Mouse (Mus musculus) midbrain, embryonic 13.5 days (tissue): ENCODE data around the gene Pafah1b2. TPM values are rescaled to one million over a fixed set of nuclear protein-coding genes. Genes with fewer than 3 reads are reported as not detected.
A peak's percentile ranks its signal among the peaks of the same experiment; 100 is the strongest.

Experiments
- ATAC-seq: fragments of 200-750 bp; cut with Nextera tagmentation; 2 replicates; pipeline ENCODE4 v1.8.0; 2017; ENCODE audit warnings: mild to moderate bottlenecking, moderate TSS enrichment, moderate library complexity
- H3K27ac ChIP-seq: fragments of 300-500 bp; sonication (generic); 2 replicates; pipeline ENCODE4 v1.5.1; 2015; ENCODE audit warnings: inconsistent platforms, mild to moderate bottlenecking, moderate library complexity
- H3K27me3 ChIP-seq: fragments of 300-500 bp; sonication (generic); 2 replicates; pipeline ENCODE4 v1.6.1; 2015; ENCODE audit warnings: mild to moderate bottlenecking, inconsistent platforms
- H3K36me3 ChIP-seq: fragments of 300-500 bp; sonication (generic); 2 replicates; pipeline ENCODE4 v1.6.1; 2015; ENCODE audit warnings: mild to moderate bottlenecking, inconsistent platforms
- H3K4me1 ChIP-seq: fragments of 300-500 bp; sonication (generic); replicated peaks from 2 replicates; pipeline ENCODE4 v1.6.1; 2015; ENCODE audit warnings: inconsistent platforms
- H3K4me2 ChIP-seq: fragments of 300-500 bp; sonication (generic); replicated peaks from 2 replicates; pipeline ENCODE4 v1.6.1; 2015; ENCODE audit warnings: moderate library complexity, mild to moderate bottlenecking, inconsistent platforms
- H3K4me3 ChIP-seq: fragments of 300-500 bp; sonication (generic); replicated peaks from 2 replicates; pipeline ENCODE4 v1.5.1; 2015; ENCODE audit warnings: mild to moderate bottlenecking, inconsistent platforms
- H3K9ac ChIP-seq: fragments of 300-500 bp; sonication (generic); replicated peaks from 2 replicates; pipeline ENCODE4 v1.6.1; 2015; ENCODE audit warnings: mild to moderate bottlenecking, inconsistent platforms
- H3K9me3 ChIP-seq: fragments of 300-500 bp; sonication (generic); 2 replicates; pipeline ENCODE4 v1.6.1; 2016; ENCODE audit warnings: mild to moderate bottlenecking, inconsistent platforms
- WGBS: fragments of 180-500 bp; shearing (Covaris S2); methylation state at CpG from one replicate; pipeline ENCODE4 v1.1.7; 2015; 5-methylcytosine and 5-hydroxymethylcytosine counted together
- polyA plus RNA-seq: library from polyadenylated mRNA; unstranded; fragments of >200 nt; fragmentation: Nextera tagmentation; extraction: Ambion mirVana; gene quantifications from 2 replicates; pipeline ENCODE4 v1.2.1, GENCODE M21; 2015

Pafah1b2 gene
- polyA plus RNA-seq, 1 experiment from 2014 or later: 303 TPM

GRCm38 (mm10) chr9:46019975-46020374, 7.5 kb upstream of the Pafah1b2 start:
- WGBS: 85% methylated on average over 6 of the region's 6 CpGs
- H3K4me2 ChIP-seq: no peak overlapping the region
- H3K9ac ChIP-seq: no peak overlapping the region
- no peak overlapping the region for H3K27ac ChIP-seq
- no peak for ATAC-seq
- H3K4me3 ChIP-seq: no peak overlapping the region
- no peaks in the 10 kb centered on the region for H3K27me3 ChIP-seq
- peaks cover 5% of the 10 kb centered on the region; the same call in 1 of the 2 replicates for H3K36me3 ChIP-seq
- H3K9me3 ChIP-seq: no peaks in the 10 kb centered on the region
- peaks cover 26% of the 10 kb centered on the region for H3K4me1 ChIP-seq

GRCm38 (mm10) chr9:46018316-46018715, 5.8 kb upstream of the Pafah1b2 start:
- 91% methylated on average over 6 of the region's 6 CpGs for WGBS
- ATAC-seq: no peak
- peaks cover 43% of the 10 kb centered on the region for H3K4me1 ChIP-seq
- no peak overlapping the region for H3K4me3 ChIP-seq
- no peak overlapping the region for H3K4me2 ChIP-seq
- no peak overlapping the region for H3K27ac ChIP-seq
- H3K9me3 ChIP-seq: no peaks in the 10 kb centered on the region
- no peaks in the 10 kb centered on the region for H3K27me3 ChIP-seq
- H3K9ac ChIP-seq: no peak overlapping the region
- H3K36me3 ChIP-seq: peaks cover 5% of the 10 kb centered on the region; the same call in 1 of the 2 replicates

GRCm38 (mm10) chr9:46016417-46016816, 3.9 kb upstream of the Pafah1b2 start:
- H3K4me1 ChIP-seq: peaks cover 52% of the 10 kb centered on the region
- no peaks in the 10 kb centered on the region for H3K27me3 ChIP-seq
- H3K27ac ChIP-seq: no peak overlapping the region
- H3K36me3 ChIP-seq: peaks cover 5% of the 10 kb centered on the region; the same call in 1 of the 2 replicates
- no peak overlapping the region for H3K9ac ChIP-seq
- H3K4me2 ChIP-seq: no peak overlapping the region
- no peak overlapping the region for H3K4me3 ChIP-seq
- 54% methylated on average over 4 of the region's 4 CpGs for WGBS
- H3K9me3 ChIP-seq: no peaks in the 10 kb centered on the region
- ATAC-seq: no peak

- 13% methylated on average over 9 of the region's 9 CpGs for WGBS
- no peak overlapping the region for H3K9ac ChIP-seq
- ATAC-seq: no peak
- H3K36me3 ChIP-seq: peaks cover 2% of the 10 kb centered on the region; the same call in 1 of the 2 replicates
- peak overlapping the region; percentile 48; the same call in 1 of the 2 replicates for H3K27ac ChIP-seq
- H3K4me2 ChIP-seq: peak overlapping the region; percentile 84
- peaks cover 56% of the 10 kb centered on the region for H3K4me1 ChIP-seq
- no peak overlapping the region for H3K4me3 ChIP-seq
- no peaks in the 10 kb centered on the region for H3K9me3 ChIP-seq
- H3K27me3 ChIP-seq: 0 out of 2 replicates have a peak, but pooled peaks cover 3% of the 10 kb centered on the region
Observed at GRCm38 (mm10) chr9:46015831-46016230, 3.3 kb upstream of the Pafah1b2 start.

GRCm38 (mm10) chr9:46015081-46015551, 2.6 kb upstream of the Pafah1b2 start:
- Histone ChIP-seq H3K27me3 (0 out of 2 replicates have a peak, but pooled peaks cover 3% of the 10 kb centered on the region), H3K9ac (peak overlapping the region; percentile 11), H3K27ac (peak overlapping the region; percentile 48; the same call in 1 of the 2 replicates), H3K9me3 (no peaks in the 10 kb centered on the region), H3K4me2 (peak overlapping the region; percentile 84), H3K4me1 (peaks cover 56% of the 10 kb centered on the region), H3K36me3 (no peaks in the 10 kb centered on the region), H3K4me3 (peak overlapping the region; percentile 3; the same call in 1 of the 2 replicates)
- WGBS: 41% methylated on average over 8 of the region's 8 CpGs
- ATAC-seq: no peak

- Histone ChIP-seq H3K9me3 (no peaks in the 10 kb centered on the region), H3K27ac (no peak overlapping the region), H3K27me3 (0 out of 2 replicates have a peak, but pooled peaks cover 3% of the 10 kb centered on the region), H3K4me3 (peak overlapping the region; percentile 97), H3K9ac (peak overlapping the region; percentile 48; the same call in 1 of the 2 replicates), H3K4me1 (peaks cover 51% of the 10 kb centered on the region), H3K4me2 (peak overlapping the region; percentile 84), H3K36me3 (no peaks in the 10 kb centered on the region)
- no peak for ATAC-seq
- WGBS: 3% methylated on average over 10 of the region's 10 CpGs
Observed at GRCm38 (mm10) chr9:46014251-46014681, 1.8 kb upstream of the Pafah1b2 start.

GRCm38 (mm10) chr9:46013616-46014015, 1.1 kb upstream of the Pafah1b2 start:
- peak overlapping the region; percentile 84 for H3K4me2 ChIP-seq
- H3K27me3 ChIP-seq: 0 out of 2 replicates have a peak, but pooled peaks cover 3% of the 10 kb centered on the region
- no peaks in the 10 kb centered on the region for H3K36me3 ChIP-seq
- no peak for ATAC-seq
- H3K9me3 ChIP-seq: no peaks in the 10 kb centered on the region
- peak overlapping the region; percentile 90 for H3K27ac ChIP-seq
- H3K9ac ChIP-seq: peak overlapping the region; percentile 97
- 2% methylated on average over 5 of the region's 5 CpGs for WGBS
- H3K4me1 ChIP-seq: peaks cover 48% of the 10 kb centered on the region
- peak overlapping the region; percentile 97 for H3K4me3 ChIP-seq

- Histone ChIP-seq H3K4me1 (peaks cover 48% of the 10 kb centered on the region), H3K4me3 (peak overlapping the region; percentile 97)
Observed at GRCm38 (mm10) chr9:46013009-46013586, 608 bp upstream of the Pafah1b2 start.

GRCm38 (mm10) chr9:46011094-46011970, 1.2 kb downstream of the Pafah1b2 start:
- Histone ChIP-seq H3K27ac (0 out of 2 replicates have a peak overlapping the region, but pooled peaks have one; percentile 90), H3K4me1 (peaks cover 44% of the 10 kb centered on the region), H3K9ac (no peak overlapping the region), H3K4me3 (peak overlapping the region; percentile 97; the same call in 1 of the 2 replicates), H3K36me3 (no peaks in the 10 kb centered on the region), H3K4me2 (peak overlapping the region; percentile 84), H3K9me3 (no peaks in the 10 kb centered on the region), H3K27me3 (0 out of 2 replicates have a peak, but pooled peaks cover 3% of the 10 kb centered on the region)
- WGBS: 58% methylated on average over 3 of the region's 3 CpGs
- no peak for ATAC-seq

More at GRCm38 (mm10) chr9:46013009-46013586, 608 bp upstream of the Pafah1b2 start:
- H3K9ac ChIP-seq: peak overlapping the region; percentile 97
- 0 out of 2 replicates have a peak, but pooled peaks cover 3% of the 10 kb centered on the region for H3K27me3 ChIP-seq
- ATAC-seq: peak; percentile 74
- H3K27ac ChIP-seq: peak overlapping the region; percentile 90
- H3K36me3 ChIP-seq: no peaks in the 10 kb centered on the region
- no peaks in the 10 kb centered on the region for H3K9me3 ChIP-seq
- H3K4me2 ChIP-seq: peak overlapping the region; percentile 84
- WGBS: under 1% methylated on average over 44 of the region's 46 CpGs

GRCm38 (mm10) chr9:46009669-46009983, 2.9 kb downstream of the Pafah1b2 start:
- H3K4me2 ChIP-seq: no peak overlapping the region
- WGBS: 86% methylated on average over 1 of the region's 1 CpGs

GRCm38 (mm10) chr9:46008931-46009668, 3.4 kb downstream of the Pafah1b2 start:
- Histone ChIP-seq H3K4me2 (no peak overlapping the region), H3K4me3 (no peak overlapping the region), H3K9ac (no peak overlapping the region), H3K27ac (no peak overlapping the region), H3K9me3 (no peaks in the 10 kb centered on the region), H3K27me3 (0 out of 2 replicates have a peak, but pooled peaks cover 3% of the 10 kb centered on the region), H3K4me1 (peaks cover 21% of the 10 kb centered on the region), H3K36me3 (no peaks in the 10 kb centered on the region)
- ATAC-seq: no peak
- 69% methylated on average over 7 of the region's 7 CpGs for WGBS

More at GRCm38 (mm10) chr9:46009669-46009983, 2.9 kb downstream of the Pafah1b2 start:
- H3K9me3 ChIP-seq: no peaks in the 10 kb centered on the region
- 0 out of 2 replicates have a peak, but pooled peaks cover 3% of the 10 kb centered on the region for H3K27me3 ChIP-seq
- no peaks in the 10 kb centered on the region for H3K36me3 ChIP-seq
- no peak overlapping the region for H3K4me3 ChIP-seq
- H3K27ac ChIP-seq: no peak overlapping the region
- ATAC-seq: no peak
- H3K9ac ChIP-seq: no peak overlapping the region
- H3K4me1 ChIP-seq: peaks cover 27% of the 10 kb centered on the region
